Mouse (Mus musculus): ENCODE measurements at regions not wholly inside any gene's neighbourhood (a gene's known extent, or its start where the extent isn't known, plus 50 kb on each side); places are given as distances from the start of the nearest gene placed in this dataset.

GRCm38 (mm10) chr3:41217770-41218169 lies 134.9 kb upstream of the Pgrmc2 start:
- no peak for ATAC-seq

GRCm38 (mm10) chr3:41213533-41213932 lies 130.7 kb upstream of the Pgrmc2 start:
- no peak for ATAC-seq

- ATAC-seq = no peak
Measured at GRCm38 (mm10) chr3:41210333-41210732, 127.5 kb upstream of the Pgrmc2 start.

GRCm38 (mm10) chr3:41202895-41203294 lies 120.0 kb upstream of the Pgrmc2 start:
- no peak for ATAC-seq

- no peak for ATAC-seq
Measured at GRCm38 (mm10) chr3:41201782-41202181, 118.9 kb upstream of the Pgrmc2 start.

- no peak for ATAC-seq
Measured at GRCm38 (mm10) chr3:41200026-41200425, 117.2 kb upstream of the Pgrmc2 start.

- ATAC-seq = no peak
Measured at GRCm38 (mm10) chr3:41198216-41198976, 115.5 kb upstream of the Pgrmc2 start.

- ATAC-seq = no peak
Measured at GRCm38 (mm10) chr3:41195113-41195975, 112.5 kb upstream of the Pgrmc2 start.

- no peak for ATAC-seq
Measured at GRCm38 (mm10) chr3:41194311-41195112, 111.7 kb upstream of the Pgrmc2 start.

- ATAC-seq = no peak
Measured at GRCm38 (mm10) chr3:41185305-41186097, 102.7 kb upstream of the Pgrmc2 start.

- no peak for ATAC-seq
Measured at GRCm38 (mm10) chr3:41184375-41184774, 101.5 kb upstream of the Pgrmc2 start.

GRCm38 (mm10) chr3:41182900-41183595 lies 100.2 kb upstream of the Pgrmc2 start:
- no peak for ATAC-seq

GRCm38 (mm10) chr3:41182036-41182899 lies 99.4 kb upstream of the Pgrmc2 start:
- ATAC-seq = peak; percentile 48

GRCm38 (mm10) chr3:41181438-41181837 lies 98.6 kb upstream of the Pgrmc2 start:
- ATAC-seq = no peak

GRCm38 (mm10) chr3:41180911-41181310 lies 98.1 kb upstream of the Pgrmc2 start:
- no peak for ATAC-seq

GRCm38 (mm10) chr3:41179037-41179880 lies 96.4 kb upstream of the Pgrmc2 start:
- ATAC-seq = no peak

- ATAC-seq = no peak
Measured at GRCm38 (mm10) chr3:41177124-41177523, 94.3 kb upstream of the Pgrmc2 start.

- ATAC-seq = no peak
Measured at GRCm38 (mm10) chr3:41175356-41175755, 92.5 kb upstream of the Pgrmc2 start.

GRCm38 (mm10) chr3:41173561-41173960 lies 90.7 kb upstream of the Pgrmc2 start:
- ATAC-seq = no peak

Measured in inflammation-experienced regulatory T-cells, adult 6 months (primary cell).